Mouse (Mus musculus): ENCODE data around the gene Kidins220.

The Kidins220 gene

DNA sequence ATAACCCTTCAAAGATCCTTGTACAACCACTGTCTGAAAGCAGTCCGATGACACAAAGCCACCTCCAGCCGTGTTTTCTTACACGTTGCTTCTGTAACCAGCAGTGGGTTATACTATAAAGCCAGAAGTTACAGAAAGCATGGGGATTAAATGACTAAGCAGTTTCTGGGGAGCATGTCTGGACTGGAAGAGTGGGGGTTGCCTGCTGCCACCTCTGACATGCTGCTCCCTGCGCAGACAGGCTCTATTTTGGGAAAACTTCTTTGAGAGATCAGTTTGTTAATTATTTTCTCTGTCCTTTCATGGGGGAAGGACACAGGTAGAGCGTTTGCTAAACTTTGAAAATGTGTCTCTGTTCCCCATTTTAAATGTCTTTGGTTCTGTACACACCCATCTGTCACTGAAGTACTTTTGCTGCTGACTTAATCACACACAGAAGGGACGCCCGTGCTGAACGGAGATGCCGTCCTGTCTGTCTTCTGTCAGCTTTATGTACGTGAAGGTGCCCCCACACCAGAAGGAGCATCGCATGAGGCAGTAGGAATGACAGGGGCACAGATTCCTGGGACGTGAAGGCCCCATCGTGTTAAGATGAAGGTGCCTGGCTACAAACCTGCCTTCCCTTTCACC lies 11.2 kb upstream of the Kidins220 start:
- in situ Hi-C loops (cut with MseI, MboI): no loop called here

DNA sequence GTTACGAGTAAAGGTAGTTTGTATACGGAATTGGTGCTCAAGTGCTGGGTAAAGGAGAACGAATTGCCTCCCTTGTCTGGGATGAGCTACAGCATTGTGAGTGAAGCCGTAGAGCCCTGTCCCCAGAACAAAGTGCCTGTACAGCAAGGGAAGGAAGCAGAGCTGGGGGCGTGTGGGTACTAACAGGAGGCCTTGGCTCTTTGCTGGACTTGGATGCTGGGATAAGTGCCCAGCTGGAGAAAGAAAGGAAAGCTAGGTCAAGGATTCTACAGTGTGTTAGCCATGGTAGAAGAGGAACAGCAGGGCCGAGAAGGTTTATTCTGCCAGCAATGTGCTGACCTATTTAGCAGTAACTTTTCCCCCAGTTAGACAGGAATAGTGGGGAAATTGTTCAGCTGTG lies 9.3 kb upstream of the Kidins220 start:
- in situ Hi-C loops (cut with MseI, MboI): no loop called here

DNA sequence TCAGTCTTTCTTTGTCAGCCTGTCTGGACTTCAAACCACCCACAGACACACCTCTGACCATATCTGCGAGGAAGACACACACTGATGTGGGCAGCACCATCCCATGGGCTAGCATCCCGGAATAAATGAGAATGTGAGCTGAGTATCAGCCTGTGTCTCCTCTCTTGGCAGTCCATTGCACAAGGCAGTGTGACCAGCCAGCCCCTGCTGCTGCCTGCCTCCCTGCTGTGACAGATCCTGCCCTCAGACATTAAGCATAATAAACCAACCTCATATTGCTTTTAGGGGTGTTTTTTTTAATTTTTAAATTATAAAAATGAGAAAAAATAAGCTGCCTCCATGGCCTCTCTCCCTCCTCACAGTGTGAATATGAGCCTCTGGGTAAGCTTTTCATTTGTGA lies 8.7 kb upstream of the Kidins220 start:
- in situ Hi-C loops (cut with MseI, MboI): no loop called here

GRCm38 (mm10) chr12:24971490-24972200 lies 3.1 kb upstream of the Kidins220 start:
- in situ Hi-C loops (cut with MseI, MboI): no loop called here

GRCm38 (mm10) chr12:24972371-24973350 lies 2.1 kb upstream of the Kidins220 start:
- in situ Hi-C loops (cut with MseI, MboI): no loop called here

DNA sequence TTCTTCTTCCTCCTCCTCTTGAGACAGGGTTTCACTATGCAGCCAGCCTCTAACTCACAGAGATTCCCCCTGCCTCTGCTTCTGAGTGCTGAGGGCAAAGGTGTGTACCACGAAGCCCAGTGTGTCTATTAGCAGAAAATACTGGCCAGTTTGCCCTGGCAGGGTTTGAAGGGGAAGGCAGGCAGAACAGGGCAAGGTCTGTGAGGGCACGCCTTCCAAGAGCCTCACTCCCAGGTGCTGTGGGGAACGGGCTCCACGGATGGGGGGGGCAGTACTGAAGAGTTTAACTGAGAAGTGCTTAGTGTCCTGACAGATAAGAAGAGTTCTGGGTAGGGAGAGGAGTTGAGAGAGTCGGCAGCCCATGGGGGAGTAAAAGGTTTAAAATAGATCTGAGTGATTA lies 1.1 kb upstream of the Kidins220 start:
- in situ Hi-C loops (cut with MseI, MboI): no loop called here

- in situ Hi-C loops (cut with MseI, MboI): no loop called here
These were observed 499 bp downstream of the Kidins220 start for GRCm38 (mm10) chr12:24975115-24975733.

DNA sequence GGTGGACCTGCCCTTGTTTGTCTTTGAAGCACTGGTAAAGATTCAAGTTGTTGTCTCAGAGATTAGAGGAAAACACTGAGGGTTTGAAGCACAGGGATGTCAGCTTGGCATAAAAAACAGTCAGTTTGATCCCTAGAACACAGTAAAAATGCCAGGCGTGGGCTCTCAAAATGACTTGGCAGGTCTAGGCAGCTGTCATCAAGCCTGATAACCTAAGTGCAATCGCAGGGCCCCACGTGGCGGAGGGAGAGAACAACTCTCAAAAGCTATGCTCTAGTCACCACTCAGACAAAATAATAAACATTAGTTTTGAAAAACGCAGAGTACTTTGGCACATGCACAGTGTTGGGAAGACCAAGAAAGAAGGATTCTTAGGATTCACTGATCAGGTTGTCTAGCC lies 10.5 kb downstream of the Kidins220 start:
- in situ Hi-C loops (cut with MseI, MboI): no loop called here

DNA sequence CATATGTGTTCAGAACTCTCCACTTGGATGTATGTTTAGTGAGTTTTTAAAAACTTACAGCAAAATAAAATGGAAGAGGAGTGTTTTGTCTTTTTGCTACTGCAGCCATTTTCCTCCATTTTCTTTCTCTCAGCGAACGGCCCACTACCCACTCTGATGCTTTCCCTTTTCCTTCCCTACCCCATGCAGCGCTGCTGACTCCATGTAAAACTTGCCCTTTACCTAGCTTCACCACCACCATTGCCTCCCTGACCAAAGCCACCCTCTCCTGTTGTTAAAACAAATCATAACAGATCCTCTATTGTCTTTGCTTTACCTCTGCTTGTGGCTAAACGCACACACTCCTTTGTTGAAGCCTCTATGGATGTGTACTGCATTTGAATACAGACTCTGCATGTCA lies 20.6 kb downstream of the Kidins220 start:
- in situ Hi-C loops (cut with MseI, MboI): no loop called here

- in situ Hi-C loops (cut with MseI, MboI): no loop called here
These were observed 30.6 kb downstream of the Kidins220 start for GRCm38 (mm10) chr12:25005350-25005749.

- in situ Hi-C loops (cut with MseI, MboI): no loop called here
These were observed 35.2 kb downstream of the Kidins220 start for GRCm38 (mm10) chr12:25009957-25010356.

- in situ Hi-C loops (cut with MseI, MboI): no loop called here
These were observed 35.7 kb downstream of the Kidins220 start for GRCm38 (mm10) chr12:25010416-25010815.

- in situ Hi-C loops (cut with MseI, MboI): no loop called here
These were observed 37.1 kb downstream of the Kidins220 start for GRCm38 (mm10) chr12:25011733-25012367.

DNA sequence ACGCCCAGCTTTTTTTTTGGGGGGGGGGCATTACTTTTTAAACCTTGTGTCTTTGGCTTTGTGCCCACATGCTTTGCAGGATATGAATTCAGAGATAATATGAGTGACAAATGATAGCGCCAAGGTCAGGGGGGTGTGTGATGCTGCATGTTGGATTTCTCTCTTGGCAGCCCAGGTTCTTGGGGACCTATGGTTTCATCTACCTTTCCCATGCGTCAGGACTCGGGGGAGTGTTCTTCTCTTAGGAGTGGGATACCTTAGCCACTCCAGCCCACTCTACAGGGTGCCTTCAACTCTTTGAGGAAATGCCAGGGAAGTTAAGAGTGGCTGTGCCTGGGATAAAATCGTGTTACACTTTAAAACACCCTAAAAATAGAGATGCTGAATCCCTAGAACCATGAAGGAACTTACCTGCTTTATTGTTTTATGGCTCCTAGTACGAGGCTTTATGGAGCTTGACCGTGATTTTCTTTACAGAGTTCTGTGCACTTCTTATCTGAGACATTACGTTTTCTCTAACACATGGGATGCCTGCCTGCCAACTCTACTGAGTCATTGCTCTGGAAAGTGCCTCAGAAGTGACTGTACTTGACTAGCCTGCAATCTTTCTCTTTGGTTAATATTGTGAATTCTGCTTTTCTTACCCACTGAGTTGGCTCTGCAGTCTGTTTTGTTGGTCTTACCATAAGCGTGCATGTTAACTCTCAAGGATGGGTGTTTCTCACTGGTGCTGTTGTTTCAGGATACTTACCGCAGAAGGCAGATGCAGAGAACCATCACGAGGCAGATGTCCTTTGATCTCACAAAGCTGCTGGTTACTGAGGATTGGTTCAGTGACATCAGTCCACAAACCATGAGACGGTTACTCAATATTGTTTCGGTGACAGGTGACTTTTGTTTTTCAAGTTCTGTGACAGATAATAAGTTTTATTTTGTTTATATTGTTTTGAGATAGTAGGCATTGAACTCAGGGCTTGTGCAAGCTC lies 38.1 kb downstream of the Kidins220 start:
- in situ Hi-C loops (cut with MseI, MboI): no loop called here

DNA sequence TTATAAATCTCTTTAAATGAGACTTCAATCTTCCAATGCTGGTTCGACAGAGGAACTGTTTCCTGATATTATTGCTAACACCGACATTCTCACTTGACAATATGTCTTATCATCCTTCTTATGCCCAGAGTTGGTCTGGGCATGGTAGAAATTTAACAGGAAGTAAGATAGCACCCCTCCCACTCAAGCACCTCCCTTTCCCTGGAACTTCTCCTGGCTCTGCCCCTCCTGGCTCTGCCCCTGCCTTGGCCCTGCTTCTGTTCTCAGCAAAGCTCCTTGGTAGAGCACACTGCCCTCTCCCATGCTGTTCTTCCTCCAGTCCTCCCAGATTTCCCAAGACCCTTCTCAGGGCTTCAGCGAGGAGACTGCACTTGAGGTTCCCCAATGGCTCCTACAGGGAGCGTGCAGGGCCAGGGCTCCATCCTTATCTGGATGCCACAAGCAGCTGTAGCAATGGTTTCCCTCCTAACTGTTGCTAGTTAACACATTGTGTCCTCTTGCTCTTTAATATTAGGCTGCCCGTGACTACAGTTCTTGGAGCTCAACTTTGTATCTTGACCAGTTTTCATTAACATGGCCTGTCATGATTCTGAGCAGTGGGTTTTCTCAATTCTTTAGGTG lies 39.7 kb downstream of the Kidins220 start:
- in situ Hi-C loops (cut with MseI, MboI): no loop called here

DNA sequence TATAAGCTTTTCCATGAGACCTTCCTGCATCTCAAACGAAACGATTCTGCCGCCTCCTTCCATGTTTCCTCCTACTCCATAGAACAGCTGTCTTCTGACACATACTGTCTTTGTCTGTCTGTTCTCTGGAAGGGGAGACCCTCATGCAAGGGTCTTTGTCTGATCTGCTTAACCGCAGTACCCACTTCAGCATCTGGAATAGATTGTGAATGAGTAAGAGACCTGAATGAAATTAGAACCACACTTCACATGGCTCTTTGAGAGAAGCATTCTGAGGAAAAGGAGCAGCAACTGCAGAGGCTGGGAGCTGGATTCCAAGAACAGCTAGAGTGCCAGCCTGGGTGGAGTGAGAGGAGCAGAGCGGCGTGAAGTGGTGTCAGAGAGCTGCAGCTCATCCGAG lies 40.2 kb downstream of the Kidins220 start:
- in situ Hi-C loops (cut with MseI, MboI): no loop called here

- in situ Hi-C loops (cut with MseI, MboI): no loop called here
These were observed 42.3 kb downstream of the Kidins220 start for GRCm38 (mm10) chr12:25016995-25017394.

DNA sequence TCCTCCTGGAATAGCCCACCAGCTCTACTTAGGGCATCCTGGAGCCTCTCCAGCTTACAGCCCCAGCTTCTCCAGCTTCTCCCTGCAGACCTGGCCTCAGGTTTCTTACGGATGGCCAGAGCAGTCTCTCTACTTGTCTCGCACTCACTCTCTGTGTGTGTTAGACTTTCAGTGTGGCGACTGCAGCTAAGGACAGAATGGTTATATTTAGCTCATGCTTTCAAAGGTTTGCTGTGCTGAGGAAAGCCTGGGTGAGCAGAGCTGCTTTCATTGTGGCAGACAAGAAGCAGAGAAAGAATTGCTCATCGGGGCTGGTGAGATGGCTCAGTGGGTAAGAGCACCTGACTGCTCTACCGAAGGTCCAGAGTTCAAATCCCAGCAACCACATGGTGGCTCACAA lies 46.3 kb downstream of the Kidins220 start:
- in situ Hi-C loops (cut with MseI, MboI): no loop called here

DNA sequence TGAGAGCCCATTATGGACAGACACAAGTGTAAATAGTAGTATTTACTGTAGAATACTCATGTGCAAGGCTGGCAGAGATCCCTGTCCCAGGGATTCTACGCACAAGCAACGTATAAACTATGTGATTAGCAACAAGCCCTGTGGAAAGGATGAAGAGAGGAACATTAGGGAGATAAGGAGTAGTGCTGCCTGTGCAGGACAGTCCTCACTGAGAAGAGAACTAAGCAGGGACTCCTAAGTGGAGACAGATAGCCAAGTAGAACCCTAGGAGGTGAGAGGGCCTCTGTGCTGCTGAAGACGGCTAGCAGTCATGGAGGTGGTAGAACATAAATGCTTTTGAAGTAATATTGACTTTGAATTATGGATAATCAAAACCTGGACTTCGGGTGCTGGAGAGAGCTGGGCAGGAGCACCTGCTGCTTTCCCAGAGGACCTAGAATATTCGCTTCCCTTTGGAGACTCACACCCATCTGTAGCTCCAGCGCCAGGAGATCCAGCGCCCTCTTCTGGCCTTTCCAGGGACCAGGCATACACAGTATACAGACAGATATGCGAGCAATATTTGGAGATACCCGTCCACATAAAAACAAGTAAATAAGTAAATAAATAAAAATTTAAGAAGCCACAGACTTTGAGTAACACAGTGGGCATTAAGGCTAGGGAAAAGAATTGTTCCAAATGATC lies 50.3 kb downstream of the Kidins220 start:
- in situ Hi-C loops (cut with MseI, MboI): loop anchor here in 1 of 2 experiments (25.0 kb wide), 1 partner anchor 1062 kb away; no protein-coding TSS in a partner anchor

Data from mouse trophoblast stem cell (cell line).